Mouse (Mus musculus) hindbrain, embryonic 15.5 days (tissue): ENCODE data around the gene Dst. TPM values are rescaled to one million over a fixed set of nuclear protein-coding genes. Genes with fewer than 3 reads are reported as not detected.
A peak's percentile ranks its signal among the peaks of the same experiment; 100 is the strongest.

Experiments
- ATAC-seq: fragments of 200-750 bp; cut with Nextera tagmentation; 2 replicates; pipeline ENCODE4 v1.8.0; 2017; ENCODE audit warnings: low read depth, moderate number of reproducible peaks, moderate TSS enrichment; ENCODE audit not compliant: low FRiP score
- H3K27ac ChIP-seq: fragments of 300-500 bp; sonication (generic); replicated peaks from 2 replicates; pipeline ENCODE4 v1.5.1; 2015; ENCODE audit warnings: mild to moderate bottlenecking, inconsistent platforms
- H3K27me3 ChIP-seq: fragments of 300-500 bp; sonication (generic); 2 replicates; pipeline ENCODE4 v1.6.1; 2015; ENCODE audit warnings: control low read depth, inconsistent platforms
- H3K36me3 ChIP-seq: fragments of 300-500 bp; sonication (generic); 2 replicates; pipeline ENCODE4 v1.6.1; 2015; ENCODE audit warnings: control low read depth, inconsistent platforms
- H3K4me1 ChIP-seq: fragments of 300-500 bp; sonication (generic); replicated peaks from 2 replicates; pipeline ENCODE4 v1.6.1; 2015; ENCODE audit warnings: control low read depth, inconsistent platforms
- H3K4me2 ChIP-seq: fragments of 300-500 bp; sonication (generic); 2 replicates; pipeline ENCODE4 v1.6.1; 2015; ENCODE audit warnings: moderate library complexity, mild to moderate bottlenecking, inconsistent platforms
- H3K4me3 ChIP-seq: fragments of 300-500 bp; sonication (generic); 2 replicates; pipeline ENCODE4 v1.5.1; 2015; ENCODE audit warnings: mild to moderate bottlenecking, inconsistent platforms
- H3K9ac ChIP-seq: fragments of 300-500 bp; sonication (generic); 2 replicates; pipeline ENCODE4 v1.6.1; 2015; ENCODE audit warnings: inconsistent platforms
- H3K9me3 ChIP-seq: fragments of 300-500 bp; sonication (generic); 2 replicates; pipeline ENCODE4 v1.6.1; 2016; ENCODE audit warnings: control low read depth, inconsistent platforms
- WGBS: fragments of 180-500 bp; shearing (Covaris S2); methylation state at CpG from one replicate; pipeline ENCODE4 v1.1.7; 2015; 5-methylcytosine and 5-hydroxymethylcytosine counted together
- polyA plus RNA-seq: library from polyadenylated mRNA; unstranded; fragments of >200 nt; fragmentation: Nextera tagmentation; extraction: Ambion mirVana; gene quantifications from 2 replicates; pipeline ENCODE4 v1.2.1, GENCODE M21; 2015

Gene Dst
- polyA plus RNA-seq, 1 experiment from 2014 or later, result 39.4 TPM

DNA sequence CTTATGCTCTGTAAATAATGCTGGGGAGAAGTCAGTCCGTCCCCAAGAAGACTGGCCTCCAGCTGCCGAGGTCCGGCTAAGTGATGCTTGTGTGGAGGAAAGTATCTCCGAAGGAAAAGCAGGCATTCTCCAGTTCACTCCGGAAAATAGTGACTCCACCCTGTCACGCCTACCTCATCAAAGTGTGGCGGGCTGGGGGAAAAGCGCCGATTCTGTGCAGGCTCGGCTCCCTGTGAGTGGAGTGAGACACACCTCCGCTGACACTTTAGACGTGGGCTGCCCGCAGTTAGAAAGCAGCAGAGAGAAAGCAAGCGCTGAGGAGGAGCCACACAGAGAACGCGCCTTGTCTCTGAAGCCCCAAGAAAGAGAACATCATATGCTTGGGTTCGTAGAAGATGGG, 284.1 kb downstream of the Dst start:
- no peaks in the 10 kb centered on the region for H3K27me3 ChIP-seq
- H3K27ac ChIP-seq, result no peak overlapping the region
- WGBS, result 92% methylated on average over 17 of the region's 17 CpGs
- no peaks in the 10 kb centered on the region for H3K4me1 ChIP-seq
- H3K9me3 ChIP-seq, result no peaks in the 10 kb centered on the region
- no peak overlapping the region for H3K4me3 ChIP-seq
- H3K9ac ChIP-seq, result no peak overlapping the region
- H3K4me2 ChIP-seq, result no peak overlapping the region
- no peak for ATAC-seq
- H3K36me3 ChIP-seq, result peaks cover 78% of the 10 kb centered on the region

DNA sequence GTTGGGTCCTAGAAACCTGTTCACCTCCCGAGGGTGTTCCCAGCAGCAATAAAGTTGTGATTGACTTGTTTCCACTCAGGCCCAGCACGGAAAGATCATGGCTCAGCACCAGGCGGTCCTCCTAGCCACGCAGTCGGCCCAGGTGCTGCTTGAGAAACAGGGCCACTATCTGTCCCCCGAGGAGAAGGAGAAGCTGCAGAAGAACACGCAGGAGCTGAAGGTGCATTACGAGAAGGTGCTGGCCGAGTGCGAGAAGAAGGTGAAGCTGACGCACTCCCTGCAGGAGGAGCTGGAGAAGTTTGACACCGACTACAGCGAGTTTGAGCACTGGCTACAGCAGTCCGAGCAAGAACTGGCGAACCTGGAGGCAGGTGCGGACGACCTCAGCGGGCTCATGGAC, 292.8 kb downstream of the Dst start:
- WGBS, result 92% methylated on average over 18 of the region's 18 CpGs
- no peak overlapping the region for H3K4me2 ChIP-seq
- no peak overlapping the region for H3K27ac ChIP-seq
- no peaks in the 10 kb centered on the region for H3K4me1 ChIP-seq
- no peak for ATAC-seq
- peaks cover 67% of the 10 kb centered on the region for H3K36me3 ChIP-seq
- no peaks in the 10 kb centered on the region for H3K27me3 ChIP-seq
- no peaks in the 10 kb centered on the region for H3K9me3 ChIP-seq
- no peak overlapping the region for H3K4me3 ChIP-seq
- H3K9ac ChIP-seq, result no peak overlapping the region

DNA sequence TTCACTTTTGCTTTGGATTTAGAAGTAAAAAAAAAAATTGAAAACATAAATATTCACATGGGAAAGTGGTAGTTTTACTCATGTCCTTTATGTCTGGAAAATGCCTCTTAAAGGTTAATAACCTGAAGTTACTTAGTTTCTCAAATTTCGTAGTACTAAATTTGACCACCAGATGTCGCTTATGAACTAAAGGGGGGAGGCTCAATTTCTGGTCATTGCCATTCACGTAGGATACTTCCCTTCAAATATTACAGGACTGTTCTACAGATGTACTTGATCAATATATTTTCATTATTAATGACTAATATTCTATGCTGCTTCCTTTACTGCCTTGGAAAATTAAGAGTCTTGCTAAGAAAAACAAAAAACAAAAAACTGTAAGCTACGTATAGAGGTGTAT, 293.5 kb downstream of the Dst start:
- H3K4me1 ChIP-seq, result no peaks in the 10 kb centered on the region
- no peak for ATAC-seq
- no peak overlapping the region for H3K27ac ChIP-seq
- no peaks in the 10 kb centered on the region for H3K27me3 ChIP-seq
- no peak overlapping the region for H3K9ac ChIP-seq
- peaks cover 66% of the 10 kb centered on the region for H3K36me3 ChIP-seq
- no peaks in the 10 kb centered on the region for H3K9me3 ChIP-seq
- WGBS, result 46% methylated on average over 4 of the region's 4 CpGs
- no peak overlapping the region for H3K4me2 ChIP-seq
- H3K4me3 ChIP-seq, result no peak overlapping the region

DNA sequence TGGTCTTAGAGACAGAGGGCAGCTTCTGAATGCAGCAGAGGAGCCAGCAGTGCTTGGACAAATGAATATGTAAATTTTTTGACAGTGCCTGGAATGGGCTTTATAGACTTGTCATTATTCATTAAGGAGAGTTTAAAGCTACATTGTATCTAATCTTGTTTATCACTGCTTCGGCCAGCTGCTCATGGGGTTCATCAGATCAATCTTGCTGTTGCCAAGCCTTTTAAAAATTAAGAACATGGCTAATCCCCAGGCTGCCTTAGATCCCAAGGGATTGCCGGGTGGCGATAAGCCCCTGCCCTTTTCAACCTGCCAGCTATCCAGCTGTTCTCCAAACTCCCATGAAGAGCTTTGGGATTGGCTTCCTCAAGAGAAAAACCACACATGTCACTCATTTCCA, 303.7 kb downstream of the Dst start:
- no peak for ATAC-seq
- no peak overlapping the region for H3K4me2 ChIP-seq
- 42% methylated on average over 3 of the region's 3 CpGs for WGBS
- H3K27ac ChIP-seq, result no peak overlapping the region
- no peaks in the 10 kb centered on the region for H3K27me3 ChIP-seq
- H3K9ac ChIP-seq, result no peak overlapping the region
- peaks cover 69% of the 10 kb centered on the region for H3K36me3 ChIP-seq
- H3K4me1 ChIP-seq, result no peaks in the 10 kb centered on the region
- no peak overlapping the region for H3K4me3 ChIP-seq
- H3K9me3 ChIP-seq, result no peaks in the 10 kb centered on the region

DNA sequence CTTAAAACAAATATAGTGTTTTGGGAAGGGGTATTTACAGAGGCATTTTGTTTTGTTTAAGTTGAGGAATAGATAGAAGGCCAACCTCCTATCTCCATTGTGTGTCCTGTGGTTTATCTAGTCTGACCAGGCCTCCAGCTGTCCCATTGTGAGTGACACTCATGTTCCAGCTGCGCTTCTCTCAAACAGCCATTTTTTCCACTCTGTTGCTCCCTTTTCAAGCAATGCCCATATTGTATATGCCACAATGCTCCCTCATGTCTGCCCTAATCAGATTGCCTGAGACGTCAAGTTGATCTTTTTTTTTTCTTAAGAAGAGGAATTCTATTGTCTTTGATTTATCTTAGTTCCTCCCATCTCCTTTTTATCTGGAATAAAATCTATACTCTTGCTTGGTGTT, 308.4 kb downstream of the Dst start:
- no peaks in the 10 kb centered on the region for H3K9me3 ChIP-seq
- 20% methylated on average over 2 of the region's 2 CpGs for WGBS
- no peak overlapping the region for H3K4me2 ChIP-seq
- ATAC-seq, result no peak
- no peaks in the 10 kb centered on the region for H3K27me3 ChIP-seq
- no peak overlapping the region for H3K9ac ChIP-seq
- no peak overlapping the region for H3K4me3 ChIP-seq
- H3K27ac ChIP-seq, result no peak overlapping the region
- H3K36me3 ChIP-seq, result peaks cover 73% of the 10 kb centered on the region
- no peaks in the 10 kb centered on the region for H3K4me1 ChIP-seq

DNA sequence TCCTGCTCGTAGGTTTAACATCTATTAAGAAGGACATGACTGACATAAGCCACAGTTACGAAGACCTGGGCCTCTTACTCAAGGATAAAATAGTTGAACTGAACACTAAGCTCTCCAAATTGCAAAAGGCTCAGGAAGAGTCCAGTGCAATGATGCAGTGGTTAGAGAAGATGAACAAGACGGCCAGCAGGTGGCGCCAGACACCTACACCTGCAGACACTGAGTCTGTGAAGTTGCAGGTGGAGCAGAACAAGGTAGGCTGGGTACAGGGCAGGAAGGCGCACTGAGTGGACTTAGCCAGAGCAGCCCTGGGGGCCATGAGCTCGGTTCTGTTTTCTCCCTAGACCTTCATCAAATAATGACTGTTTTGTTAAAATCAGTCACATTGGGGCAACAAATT, 310.3 kb downstream of the Dst start:
- no peak overlapping the region for H3K4me3 ChIP-seq
- no peaks in the 10 kb centered on the region for H3K4me1 ChIP-seq
- H3K9ac ChIP-seq, result no peak overlapping the region
- ATAC-seq, result peak; percentile 80
- 42% methylated on average over 6 of the region's 6 CpGs for WGBS
- H3K27me3 ChIP-seq, result no peaks in the 10 kb centered on the region
- H3K4me2 ChIP-seq, result no peak overlapping the region
- H3K36me3 ChIP-seq, result peaks cover 60% of the 10 kb centered on the region
- no peak overlapping the region for H3K27ac ChIP-seq
- H3K9me3 ChIP-seq, result no peaks in the 10 kb centered on the region

DNA sequence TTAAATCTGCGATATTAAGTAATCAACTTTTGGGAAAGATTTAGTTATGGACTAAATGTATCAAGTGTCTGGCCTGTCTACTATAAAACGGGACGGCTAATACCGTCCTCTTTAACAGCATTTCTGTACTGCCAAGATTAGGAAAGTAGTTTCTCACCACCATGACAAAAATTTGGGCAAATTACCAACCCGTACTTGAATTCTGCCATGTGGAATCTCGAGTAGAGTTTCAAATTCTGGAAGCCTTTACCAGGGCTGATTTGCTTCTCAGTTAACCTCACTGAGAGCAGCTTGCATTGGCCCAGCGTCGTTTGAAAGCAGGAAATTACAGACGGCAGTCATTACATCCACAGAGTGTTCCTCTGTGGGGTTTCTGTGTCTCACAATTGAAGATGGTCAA, 310.8 kb downstream of the Dst start:
- H3K9ac ChIP-seq, result no peak overlapping the region
- no peaks in the 10 kb centered on the region for H3K9me3 ChIP-seq
- 90% methylated on average over 9 of the region's 9 CpGs for WGBS
- peaks cover 58% of the 10 kb centered on the region for H3K36me3 ChIP-seq
- no peak overlapping the region for H3K4me3 ChIP-seq
- no peak overlapping the region for H3K4me2 ChIP-seq
- H3K27ac ChIP-seq, result no peak overlapping the region
- H3K27me3 ChIP-seq, result no peaks in the 10 kb centered on the region
- no peak for ATAC-seq
- no peaks in the 10 kb centered on the region for H3K4me1 ChIP-seq

DNA sequence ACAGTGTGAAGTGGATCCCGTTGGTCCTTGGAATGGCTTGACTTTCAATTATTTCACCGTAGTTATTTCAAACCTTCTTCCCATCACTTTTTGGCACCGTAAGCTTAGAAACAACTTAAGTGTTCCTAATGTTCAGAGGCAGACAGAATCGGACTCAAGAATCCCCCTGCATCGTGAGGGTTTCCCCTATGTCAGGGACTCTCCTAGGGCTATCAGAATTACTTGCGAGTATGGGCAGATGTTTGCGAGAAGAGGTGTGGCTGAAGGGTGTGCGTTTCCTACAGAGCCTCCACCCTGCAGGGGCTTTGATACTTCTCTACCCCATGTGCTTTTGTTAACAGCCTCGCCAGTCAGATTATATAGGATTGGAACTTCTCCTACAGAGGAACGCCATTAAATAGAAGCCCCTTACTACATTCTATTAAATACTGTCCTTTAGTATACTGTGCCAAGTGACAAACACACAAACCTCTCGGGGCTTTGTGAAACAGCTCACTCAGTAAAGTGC, 312.1 kb downstream of the Dst start:
- Histone ChIP-seq H3K9ac (no peak overlapping the region), H3K9me3 (no peaks in the 10 kb centered on the region), H3K27ac (no peak overlapping the region), H3K4me3 (no peak overlapping the region), H3K27me3 (no peaks in the 10 kb centered on the region), H3K4me2 (no peak overlapping the region), H3K36me3 (peaks cover 60% of the 10 kb centered on the region), H3K4me1 (no peaks in the 10 kb centered on the region)
- no peak for ATAC-seq
- 89% methylated on average over 11 of the region's 11 CpGs for WGBS

DNA sequence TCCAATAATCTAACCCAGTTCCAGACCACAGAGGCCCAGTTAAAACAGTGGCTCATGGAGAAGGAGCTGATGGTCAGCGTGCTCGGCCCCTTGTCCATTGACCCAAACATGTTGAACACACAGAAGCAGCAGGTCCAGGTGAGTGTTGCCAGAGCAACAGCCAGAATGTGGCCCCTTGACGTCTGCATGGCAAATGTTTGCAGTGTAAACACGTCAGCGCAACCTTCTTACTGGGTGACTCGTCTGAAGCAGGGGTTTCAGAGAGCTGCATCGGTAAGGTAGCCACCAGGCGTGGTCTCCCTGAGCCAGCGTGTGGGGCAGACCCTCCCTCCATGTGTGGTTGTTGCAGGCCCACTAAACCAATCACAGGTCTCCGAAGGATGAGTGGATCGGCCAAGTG, 315.8 kb downstream of the Dst start:
- no peaks in the 10 kb centered on the region for H3K27me3 ChIP-seq
- no peak overlapping the region for H3K9ac ChIP-seq
- H3K4me3 ChIP-seq, result no peak overlapping the region
- WGBS, result 91% methylated on average over 11 of the region's 11 CpGs
- H3K36me3 ChIP-seq, result peaks cover 73% of the 10 kb centered on the region
- H3K4me2 ChIP-seq, result no peak overlapping the region
- no peak for ATAC-seq
- H3K27ac ChIP-seq, result no peak overlapping the region
- H3K9me3 ChIP-seq, result no peaks in the 10 kb centered on the region
- H3K4me1 ChIP-seq, result no peaks in the 10 kb centered on the region

DNA sequence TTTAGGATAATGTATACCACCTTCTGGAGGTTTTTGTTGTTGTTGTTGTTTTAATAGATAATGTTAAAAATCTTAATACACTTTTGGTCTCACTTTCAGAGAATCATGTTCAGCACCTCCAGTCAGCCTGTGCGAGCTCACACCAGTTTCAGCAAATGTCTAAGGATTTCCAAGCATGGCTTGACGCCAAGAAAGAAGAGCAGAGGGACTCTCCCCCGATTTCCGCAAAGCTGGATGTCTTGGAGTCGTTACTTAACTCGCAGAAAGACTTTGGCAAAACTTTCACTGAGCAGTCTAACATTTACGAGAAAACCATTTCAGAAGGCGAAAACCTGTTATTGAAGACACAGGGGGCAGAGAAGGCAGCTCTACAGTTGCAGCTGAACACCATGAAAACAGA, 319.7 kb downstream of the Dst start:
- H3K27me3 ChIP-seq, result no peaks in the 10 kb centered on the region
- no peak overlapping the region for H3K4me2 ChIP-seq
- H3K4me1 ChIP-seq, result no peaks in the 10 kb centered on the region
- H3K4me3 ChIP-seq, result no peak overlapping the region
- H3K36me3 ChIP-seq, result peaks cover 57% of the 10 kb centered on the region
- H3K27ac ChIP-seq, result no peak overlapping the region
- 83% methylated on average over 8 of the region's 8 CpGs for WGBS
- ATAC-seq, result no peak
- no peak overlapping the region for H3K9ac ChIP-seq
- H3K9me3 ChIP-seq, result no peaks in the 10 kb centered on the region

DNA sequence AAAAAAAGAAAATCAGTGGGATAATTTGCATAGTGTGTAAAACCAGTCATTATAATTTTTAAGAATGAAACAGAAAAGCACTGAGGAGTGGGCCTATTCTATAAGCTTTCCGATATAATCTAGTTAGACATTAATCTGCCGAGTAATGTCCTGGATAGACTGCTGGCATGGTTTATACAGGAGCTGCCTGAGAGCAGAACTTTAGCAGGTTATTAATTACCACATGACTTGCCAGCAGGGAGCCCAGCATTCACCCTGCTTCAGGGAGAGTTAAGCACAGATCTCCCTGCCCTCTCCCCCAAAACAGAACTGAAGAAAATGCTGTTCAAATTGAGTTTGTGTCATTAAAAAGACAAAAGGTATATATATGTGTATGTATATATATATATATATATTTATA, 323.0 kb downstream of the Dst start:
- Histone ChIP-seq H3K27me3 (no peaks in the 10 kb centered on the region), H3K9me3 (no peaks in the 10 kb centered on the region), H3K27ac (no peak overlapping the region), H3K9ac (no peak overlapping the region), H3K4me3 (no peak overlapping the region), H3K4me2 (no peak overlapping the region), H3K4me1 (peaks cover 11% of the 10 kb centered on the region), H3K36me3 (peaks cover 35% of the 10 kb centered on the region)
- WGBS, result 59% methylated on average over 2 of the region's 2 CpGs
- ATAC-seq, result no peak

DNA sequence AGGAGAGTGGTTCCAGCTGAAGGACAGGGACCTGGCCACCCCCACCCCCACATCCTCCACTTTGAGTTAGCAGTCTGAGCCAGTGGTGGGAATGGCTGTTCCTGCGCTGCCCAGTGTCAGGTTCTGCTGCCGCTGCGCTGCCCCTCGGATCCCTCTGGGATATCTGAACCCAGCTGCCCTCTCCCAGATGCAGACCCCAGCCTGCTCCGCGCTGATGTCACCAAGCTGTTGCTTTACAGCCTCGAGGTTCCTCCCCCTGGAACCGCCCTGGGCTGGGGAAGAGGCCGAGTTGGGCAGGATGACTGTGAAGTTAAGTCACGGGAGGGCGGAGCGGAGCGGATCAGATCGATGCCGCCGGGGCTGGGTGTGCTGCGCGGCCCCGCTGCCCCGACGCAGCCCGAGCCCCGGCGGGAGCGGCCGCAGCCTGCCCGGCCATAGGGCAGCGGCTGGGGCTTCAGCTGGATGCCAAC, 328.3 kb downstream of the Dst start:
- 2% methylated on average over 28 of the region's 28 CpGs for WGBS
- Histone ChIP-seq H3K9me3 (no peaks in the 10 kb centered on the region), H3K27me3 (no peaks in the 10 kb centered on the region), H3K4me2 (peak overlapping the region; percentile 67), H3K4me1 (peaks cover 34% of the 10 kb centered on the region), H3K27ac (no peak overlapping the region), H3K9ac (peak overlapping the region; percentile 25), H3K4me3 (peak overlapping the region; percentile 33), H3K36me3 (no peaks in the 10 kb centered on the region)
- peak; percentile 77 for ATAC-seq

DNA sequence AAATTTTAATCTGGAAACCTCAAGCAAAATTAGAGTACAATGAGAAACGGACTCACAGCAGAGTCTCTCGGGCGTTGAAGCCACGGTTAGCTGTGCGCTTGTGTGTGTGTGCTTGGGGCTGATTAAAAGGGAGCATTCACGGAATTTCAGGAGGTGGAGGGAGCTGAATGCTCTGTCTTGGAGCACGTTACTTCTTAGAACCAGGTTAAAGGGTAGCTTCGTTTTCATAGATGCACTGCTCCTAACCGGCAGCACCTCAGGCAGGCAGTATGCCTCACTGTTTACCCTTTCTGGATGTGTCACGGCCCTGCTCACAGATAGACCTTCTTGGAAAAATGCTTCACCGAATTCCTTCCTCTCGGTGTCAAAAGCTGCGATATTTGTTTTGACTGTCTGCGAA, 329.2 kb downstream of the Dst start:
- H3K4me3 ChIP-seq, result no peak overlapping the region
- no peaks in the 10 kb centered on the region for H3K27me3 ChIP-seq
- H3K9me3 ChIP-seq, result no peaks in the 10 kb centered on the region
- no peak overlapping the region for H3K27ac ChIP-seq
- no peak for ATAC-seq
- H3K4me2 ChIP-seq, result peak overlapping the region; percentile 67; the same call in 1 of the 2 replicates
- H3K9ac ChIP-seq, result peak overlapping the region; percentile 25; the same call in 1 of the 2 replicates
- H3K36me3 ChIP-seq, result no peaks in the 10 kb centered on the region
- 35% methylated on average over 14 of the region's 14 CpGs for WGBS
- peaks cover 34% of the 10 kb centered on the region for H3K4me1 ChIP-seq
